Mouse (Mus musculus): ENCODE data around the gene Chd8.

DNA sequence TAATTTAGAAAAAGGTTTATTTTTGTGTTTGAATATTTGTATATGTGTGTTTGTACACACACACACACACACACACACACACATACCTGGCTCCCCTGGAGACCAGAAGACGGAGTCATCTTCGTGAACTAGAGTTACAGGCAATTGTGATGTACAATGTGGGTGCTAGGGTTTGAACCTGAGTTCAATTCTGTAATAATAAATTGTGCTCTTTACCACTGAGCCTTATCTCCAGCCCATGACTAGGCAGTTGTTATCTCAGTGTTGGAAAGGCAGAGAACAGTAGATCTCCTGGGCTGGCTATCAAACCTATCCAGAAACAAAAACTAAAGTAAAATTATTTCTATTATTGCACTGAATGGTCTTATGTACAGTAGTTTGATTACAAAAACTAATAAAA is 48.5 kb upstream of the Chd8 start:
- no peak for TF ChIP-seq CTCF (IDR thresholded peaks at IDR 0.05; ENCODE audit: extremely low read depth, insufficient read length, insufficient replicate concordance, low read depth, low read length)
- TF ChIP-seq POLR2A (IDR thresholded peaks at IDR 0.05; ENCODE audit: low read depth, low read length) = no peak

Data from small intestine, adult 2 months (tissue).